Mouse (Mus musculus) CH12.LX (cell line): ENCODE results near the gene Prr14. TPM values are rescaled to one million over a fixed set of nuclear protein-coding genes. Genes with fewer than 3 reads are reported as not detected.

Source experiments
- DNase-seq: peaks from one replicate; pipeline ENCODE4 v3.0.0-alpha.2; 2013; ENCODE audit errors: extremely low read depth
- H3K27ac ChIP-seq: 2 replicates; pipeline ENCODE4 v1.5.1; 2012; ENCODE audit warnings: low read depth, mild to moderate bottlenecking, control low read depth, moderate library complexity; ENCODE audit not compliant: insufficient read depth
- H3K27me3 ChIP-seq: replicated peaks from 2 replicates; pipeline ENCODE3; 2012; ENCODE audit warnings: inconsistent platforms
- H3K36me3 ChIP-seq, 2 experiments: replicated peaks in 1 of 2; 2 replicates each; pipeline versions ENCODE3 to v1.6.1; 2012; ENCODE audit warnings: inconsistent platforms in 1 of 2, low read length in 1 of 2, mild to moderate bottlenecking in 1 of 2, mixed read lengths in 1 of 2, moderate library complexity in 1 of 2; ENCODE audit not compliant: control insufficient read depth in 1 of 2, insufficient read depth in 1 of 2
- H3K4me1 ChIP-seq, 2 experiments: 2 replicates each; pipeline ENCODE4 v1.6.1; 2012; ENCODE audit warnings: inconsistent platforms in 1 of 2, moderate library complexity in 1 of 2; ENCODE audit not compliant: insufficient read depth in 2 of 2, control insufficient read depth in 1 of 2
- H3K4me2 ChIP-seq: 2 replicates; pipeline ENCODE4 v1.6.1; 2012; ENCODE audit warnings: low read depth, mild to moderate bottlenecking, control low read depth; ENCODE audit not compliant: poor library complexity, insufficient read depth, severe bottlenecking
- H3K4me3 ChIP-seq, 3 experiments: fragments of 150-350 bp in 1 of 3; sonication (generic) in 1 of 3; replicated peaks in 1 of 3; 2 replicates each; pipeline versions ENCODE3 to v1.5.1; 2011 to 2012; ENCODE audit warnings: low read depth in 2 of 3, low read length in 2 of 3, mild to moderate bottlenecking in 2 of 3, moderate library complexity in 2 of 3, control low read depth in 1 of 3, improper control_type of control experiment in 1 of 3, inconsistent platforms in 1 of 3, mixed read lengths in 1 of 3; ENCODE audit not compliant: poor library complexity in 1 of 3
- H3K79me2 ChIP-seq: replicated peaks from 2 replicates; pipeline ENCODE4 v1.6.1; 2012; ENCODE audit warnings: mild to moderate bottlenecking, moderate library complexity; ENCODE audit not compliant: control insufficient read depth, poor library complexity, insufficient read depth, severe bottlenecking; ENCODE audit errors: extremely low read depth
- H3K9ac ChIP-seq: 2 replicates; pipeline ENCODE4 v1.6.1; 2012; ENCODE audit warnings: low read depth, mild to moderate bottlenecking, control low read depth, moderate library complexity; ENCODE audit not compliant: insufficient read depth
- H3K9me3 ChIP-seq: replicated peaks from 2 replicates; pipeline ENCODE3; 2012; ENCODE audit warnings: low read length, inconsistent platforms, mixed read lengths
- CHD1 ChIP-seq: IDR thresholded peaks from 2 replicates; pipeline ENCODE4 v1.6.1; 2012; ENCODE audit warnings: low read depth, low read length, improper control_type of control experiment, inconsistent platforms
- CHD2 ChIP-seq: IDR thresholded peaks from 2 replicates; pipeline ENCODE4 v1.6.1; 2011; ENCODE audit warnings: low read length, improper control_type of control experiment
- CTCF ChIP-seq, 2 experiments: IDR thresholded peaks in 1 of 2; conservative IDR thresholded peaks in 1 of 2; 2 replicates each; pipeline ENCODE4 v1.5.1; 2011 to 2012; ENCODE audit warnings: low read depth in 2 of 2, low read length in 2 of 2, improper control_type of control experiment in 1 of 2, inconsistent platforms in 1 of 2, mild to moderate bottlenecking in 1 of 2, moderate library complexity in 1 of 2
- EP300 ChIP-seq: IDR thresholded peaks from 2 replicates; pipeline ENCODE4 v1.6.1; 2011; ENCODE audit warnings: low read length, improper control_type of control experiment
- ETS1 ChIP-seq: conservative IDR thresholded peaks from 2 replicates; pipeline ENCODE4 v1.6.1; 2012; ENCODE audit warnings: low read depth, mild to moderate bottlenecking, inconsistent platforms, low read length, improper control_type of control experiment, moderate library complexity
- GABPA ChIP-seq: IDR thresholded peaks from 2 replicates; pipeline ENCODE4 v1.6.1; 2012; ENCODE audit warnings: low read depth, low read length, improper control_type of control experiment, inconsistent platforms; ENCODE audit not compliant: insufficient replicate concordance
- HCFC1 ChIP-seq: IDR thresholded peaks from 2 replicates; pipeline ENCODE4 v1.6.1; 2012; ENCODE audit warnings: low read depth, mild to moderate bottlenecking, inconsistent platforms, low read length, improper control_type of control experiment
- JUND ChIP-seq: conservative IDR thresholded peaks from 2 replicates; pipeline ENCODE4 v1.6.1; 2011; ENCODE audit warnings: low read depth, low read length, improper control_type of control experiment
- MYC ChIP-seq: IDR thresholded peaks from 2 replicates; pipeline ENCODE4 v1.6.1; 2011; ENCODE audit warnings: low read depth, mild to moderate bottlenecking, improper control_type of control experiment, low read length
- POLR2A ChIP-seq: IDR thresholded peaks from 2 replicates; pipeline ENCODE4 v1.6.1; 2011; ENCODE audit warnings: low read depth, mild to moderate bottlenecking, improper control_type of control experiment, low read length
- POLR2AphosphoS2 ChIP-seq: IDR thresholded peaks from 2 replicates; pipeline ENCODE4 v1.6.1; 2011; ENCODE audit warnings: low read depth, low read length, improper control_type of control experiment
- RAD21 ChIP-seq: IDR thresholded peaks from 2 replicates; pipeline ENCODE4 v1.6.1; 2011; ENCODE audit warnings: low read depth, mild to moderate bottlenecking, low read length, improper control_type of control experiment, moderate library complexity
- SMC3 ChIP-seq: IDR thresholded peaks from 2 replicates; pipeline ENCODE4 v1.6.1; 2011; ENCODE audit warnings: low read depth, low read length, improper control_type of control experiment
- TBP ChIP-seq: conservative IDR thresholded peaks from 2 replicates; pipeline ENCODE4 v1.6.1; 2011; ENCODE audit warnings: low read depth, low read length, improper control_type of control experiment
- TCF12 ChIP-seq: IDR thresholded peaks from 2 replicates; pipeline ENCODE4 v1.6.1; 2014; ENCODE audit warnings: low read depth, mild to moderate bottlenecking, inconsistent platforms, low read length, improper control_type of control experiment
- USF2 ChIP-seq: conservative IDR thresholded peaks from 2 replicates; pipeline ENCODE4 v1.6.1; 2011; ENCODE audit warnings: low read depth, low read length, improper control_type of control experiment
- ZKSCAN1 ChIP-seq: IDR thresholded peaks from 2 replicates; pipeline ENCODE4 v1.6.1; 2012; ENCODE audit warnings: low read depth, inconsistent platforms, low read length, improper control_type of control experiment, borderline replicate concordance
- ZMIZ1 ChIP-seq: IDR thresholded peaks from 2 replicates; pipeline ENCODE4 v1.6.1; 2012; ENCODE audit warnings: low read depth, mild to moderate bottlenecking, inconsistent platforms, low read length, improper control_type of control experiment
- ZNF384 ChIP-seq: IDR thresholded peaks from 2 replicates; pipeline ENCODE4 v1.6.1; 2012; ENCODE audit warnings: low read depth, low read length, improper control_type of control experiment, inconsistent platforms
- dilution Hi-C: fragments of 300-500 bp; cut with MboI; formaldehyde crosslinking; loops from 2 replicates; pipeline ENCODE4 v1.14.3; 2020; ENCODE audit warnings: low sequenced_read_pairs; ENCODE audit not compliant: extremely low pct_unique_long_range_greater_than_20kb, extremely low pct_ligation_motif_present
- in situ Hi-C: fragments of 300-500 bp; cut with MboI; formaldehyde crosslinking; loops from 3 replicates; pipeline ENCODE4 v1.14.3; 2019; ENCODE audit warnings: low sequenced_read_pairs, low pct_ligation_motif_present, low pct_unique_long_range_greater_than_20kb, mixed read lengths
- polyA plus RNA-seq: library from polyadenylated mRNA; unstranded; fragments of >175 nt; gene quantifications from 2 replicates; pipeline ENCODE4 v1.2.1, GENCODE M21; 2012; ENCODE audit warnings: low read depth; ENCODE audit not compliant: insufficient read length
- total RNA-seq, 2 experiments: library from RNA; depleted of rRNA; stranded (reverse); fragments of 300-350 nt in 1 of 2; fragments of >200 nt in 1 of 2; gene quantifications; 2 replicates each; pipeline ENCODE4 v1.2.3; 2012 to 2014

The Prr14 gene
- total and polyA plus RNA-seq, 3 experiments, result 7.6 to 31.3 (median 10.4) TPM

GRCm38 (mm10) chr7:127497382-127497781 is 38.0 kb downstream of the Prr14 start:
- H3K9me3 ChIP-seq, result no peaks in the 10 kb centered on the region
- no peak overlapping the region for H3K4me2 ChIP-seq
- H3K36me3 ChIP-seq, result peaks cover 2 to 30% of the 10 kb centered on the region in 2 experiments
- no peak overlapping the region for H3K27ac ChIP-seq
- TF ChIP-seq GABPA, result no peak
- no peak for TF ChIP-seq MYC
- TF ChIP-seq ZNF384, result 0 out of 2 replicates have a peak, but pooled peaks have one; percentile 4
- TF ChIP-seq TCF12, result no peak
- no peaks in the 10 kb centered on the region for H3K79me2 ChIP-seq
- H3K9ac ChIP-seq, result no peak overlapping the region
- H3K27me3 ChIP-seq, result no peaks in the 10 kb centered on the region
- dilution Hi-C loops (no loop called here), in situ Hi-C loops (no loop called here)
- no peak overlapping the region for H3K4me3 ChIP-seq
- DNase-seq, result no peak
- no peaks in the 10 kb centered on the region for H3K4me1 ChIP-seq

- Histone ChIP-seq H3K27ac (no peak overlapping the region), H3K9me3 (no peaks in the 10 kb centered on the region), H3K4me1 (no peaks in the 10 kb centered on the region), H3K36me3 (peaks cover 2 to 26% of the 10 kb centered on the region in 2 experiments), H3K4me2 (no peak overlapping the region), H3K9ac (no peak overlapping the region), H3K27me3 (no peaks in the 10 kb centered on the region), H3K79me2 (no peaks in the 10 kb centered on the region), H3K4me3 (no peak overlapping the region)
- in situ Hi-C loops (no loop called here), dilution Hi-C loops (no loop called here)
- TF ChIP-seq CTCF (conservative IDR thresholded peaks at IDR 0.05 in 1 of 2, IDR thresholded peaks at IDR 0.05 in 1 of 2; ENCODE audit: low read depth in 2 of 2, low read length in 2 of 2), result peak; percentile 23 to 84; a peak in 2 of 4 replicates
- TF ChIP-seq CHD1, result no peak
- TF ChIP-seq CHD2, result no peak
- no peak for TF ChIP-seq POLR2AphosphoS2
- TF ChIP-seq ZMIZ1, result no peak
- 0 out of 2 replicates have a peak, but pooled peaks have one; percentile 28 for TF ChIP-seq JUND
- TF ChIP-seq SMC3, result peak; percentile 87
- TF ChIP-seq MYC, result no peak
- TF ChIP-seq HCFC1, result no peak
- no peak for TF ChIP-seq ZKSCAN1
- TF ChIP-seq ETS1, result no peak
- TF ChIP-seq EP300, result no peak
- peak; percentile 80 for TF ChIP-seq RAD21
- no peak for TF ChIP-seq POLR2A
- no peak for TF ChIP-seq USF2
- no peak for TF ChIP-seq TBP
- peak; percentile 57 for DNase-seq
Measured at GRCm38 (mm10) chr7:127498407-127498806, 39.0 kb downstream of the Prr14 start.
